Mouse (Mus musculus): ENCODE data around the gene Pcsk2.

Gene Pcsk2

DNA sequence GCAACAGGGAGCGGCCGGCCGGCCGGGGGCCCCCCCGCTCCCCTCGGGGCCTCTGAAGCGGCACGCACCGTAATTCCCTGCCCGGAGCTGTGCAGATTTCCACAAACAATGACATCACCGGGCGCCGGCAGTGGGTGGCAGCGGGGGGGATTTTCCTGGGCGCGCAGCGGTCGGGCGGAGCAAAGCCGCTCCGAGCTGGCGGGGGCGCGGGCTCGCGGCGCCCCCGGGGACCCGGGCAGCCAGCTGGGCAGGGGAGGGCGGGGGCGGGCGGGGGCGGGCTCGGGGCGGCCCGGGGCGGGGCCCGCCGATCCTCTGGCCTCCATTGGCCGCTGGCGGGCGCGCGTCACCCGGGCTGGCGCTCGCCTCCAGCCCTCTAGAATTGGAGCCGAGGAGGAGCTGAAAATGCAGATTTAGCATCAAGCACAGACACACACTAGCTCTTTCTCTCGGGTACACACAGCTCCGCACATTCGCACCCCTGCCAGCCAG lies at the start of gene Pcsk2:
Pcsk2 (plus strand) TSS at position 399 of the 489 bp plus-strand sequence.
- DNase-seq, result peak; percentile 87

DNA sequence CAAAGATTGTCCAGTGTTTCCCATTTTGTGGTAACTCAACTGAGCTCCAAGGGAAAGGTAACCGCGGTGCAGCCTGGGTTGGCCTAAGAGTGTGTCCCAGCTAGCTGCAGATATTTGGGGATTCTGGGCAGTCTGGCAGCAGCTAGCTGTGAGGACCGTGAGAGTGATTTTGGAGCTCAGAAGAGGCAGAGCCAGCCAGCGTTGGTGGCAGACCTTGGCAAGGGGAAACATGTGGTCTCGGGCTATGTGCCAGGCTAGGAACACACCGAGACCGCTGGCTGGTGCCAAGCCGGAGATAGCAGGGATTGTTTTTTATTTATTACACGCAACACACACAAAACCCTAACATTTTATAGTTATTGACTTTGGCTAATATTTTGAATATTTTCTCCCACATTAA lies 45.1 kb upstream of the Pcsk2 start:
- DNase-seq, result peak; percentile 18

DNA sequence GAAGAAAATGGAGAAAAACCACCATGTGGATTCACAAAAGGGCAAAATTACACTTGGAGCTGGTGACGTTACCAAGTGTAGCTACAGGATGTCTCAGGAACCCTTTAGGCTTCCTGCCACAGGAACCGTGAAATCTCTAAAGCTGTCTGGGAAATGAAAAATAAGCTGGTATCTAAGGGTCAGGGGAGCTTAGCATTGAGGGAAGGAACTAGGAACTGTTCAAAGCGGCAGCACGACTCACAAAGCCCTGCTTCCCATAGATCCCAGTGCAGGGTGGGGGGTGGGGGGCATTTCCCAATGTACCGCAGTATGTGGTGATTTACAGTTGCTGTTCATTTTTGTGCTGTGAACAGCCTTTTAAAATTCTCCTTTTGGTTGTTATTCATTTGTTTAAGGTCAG lies 44.2 kb upstream of the Pcsk2 start:
- no peak for DNase-seq

DNA sequence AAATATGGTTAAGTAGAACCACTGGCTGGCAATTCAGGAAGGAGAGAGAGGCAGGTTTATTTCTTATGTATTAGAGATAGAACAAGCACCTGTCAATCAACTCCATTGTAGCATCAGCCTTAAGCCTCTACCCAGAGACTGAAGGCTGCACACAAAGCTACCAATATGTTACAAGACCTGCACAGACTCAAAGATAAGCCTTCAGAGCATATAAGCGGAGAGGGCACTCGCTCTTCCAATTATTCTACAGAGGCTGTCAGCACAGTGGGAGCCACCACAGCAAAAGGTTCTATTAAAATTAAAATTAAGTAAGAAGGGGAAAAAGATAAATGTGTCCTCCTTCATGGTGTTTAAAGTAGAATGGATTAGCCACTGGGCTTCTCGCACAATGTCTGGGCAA lies 43.8 kb upstream of the Pcsk2 start:
- DNase-seq, result no peak

DNA sequence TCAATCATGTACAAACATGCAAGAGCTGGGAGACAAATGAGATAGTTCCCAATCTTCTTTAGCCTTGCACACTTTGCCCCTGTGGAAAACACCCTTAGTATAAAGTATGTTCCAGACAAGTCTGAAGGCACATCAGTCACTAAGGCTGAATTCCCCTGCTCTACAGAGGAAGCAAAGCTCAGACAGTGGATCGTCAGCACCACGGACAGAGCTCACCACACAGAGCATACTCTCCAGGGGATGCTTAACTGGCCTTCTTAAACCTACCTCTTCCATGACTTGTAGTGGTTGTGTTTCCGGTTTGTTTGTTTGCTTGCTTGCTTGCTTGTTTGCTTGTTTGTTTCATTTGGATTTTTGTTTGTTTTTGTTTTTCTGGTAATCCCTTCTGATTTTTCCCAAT lies 9.5 kb upstream of the Pcsk2 start:
- no peak for DNase-seq

DNA sequence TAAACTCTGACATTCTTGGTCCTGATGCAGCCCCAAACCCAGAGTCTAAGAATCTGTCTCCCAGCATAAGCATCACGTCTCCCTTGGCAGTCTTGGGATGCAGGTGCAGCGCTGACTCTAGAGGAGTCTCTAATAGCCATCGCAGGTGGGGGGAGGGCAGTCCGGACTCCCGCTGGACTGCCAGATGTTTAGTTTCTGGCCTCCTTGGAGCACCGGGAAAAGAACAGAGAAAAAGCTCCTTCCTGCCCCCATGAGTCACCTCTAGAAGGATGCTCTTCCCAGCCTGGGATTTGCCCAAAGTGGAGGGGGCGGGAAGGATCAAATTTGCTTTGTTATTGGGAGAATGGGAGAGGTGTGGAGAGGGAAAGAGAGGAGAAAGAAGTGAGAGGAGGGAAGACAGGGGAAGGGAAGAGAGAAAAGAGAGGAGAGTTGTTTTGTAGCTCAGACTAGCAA lies 631 bp upstream of the Pcsk2 start:
- peak; percentile 62 for DNase-seq

DNA sequence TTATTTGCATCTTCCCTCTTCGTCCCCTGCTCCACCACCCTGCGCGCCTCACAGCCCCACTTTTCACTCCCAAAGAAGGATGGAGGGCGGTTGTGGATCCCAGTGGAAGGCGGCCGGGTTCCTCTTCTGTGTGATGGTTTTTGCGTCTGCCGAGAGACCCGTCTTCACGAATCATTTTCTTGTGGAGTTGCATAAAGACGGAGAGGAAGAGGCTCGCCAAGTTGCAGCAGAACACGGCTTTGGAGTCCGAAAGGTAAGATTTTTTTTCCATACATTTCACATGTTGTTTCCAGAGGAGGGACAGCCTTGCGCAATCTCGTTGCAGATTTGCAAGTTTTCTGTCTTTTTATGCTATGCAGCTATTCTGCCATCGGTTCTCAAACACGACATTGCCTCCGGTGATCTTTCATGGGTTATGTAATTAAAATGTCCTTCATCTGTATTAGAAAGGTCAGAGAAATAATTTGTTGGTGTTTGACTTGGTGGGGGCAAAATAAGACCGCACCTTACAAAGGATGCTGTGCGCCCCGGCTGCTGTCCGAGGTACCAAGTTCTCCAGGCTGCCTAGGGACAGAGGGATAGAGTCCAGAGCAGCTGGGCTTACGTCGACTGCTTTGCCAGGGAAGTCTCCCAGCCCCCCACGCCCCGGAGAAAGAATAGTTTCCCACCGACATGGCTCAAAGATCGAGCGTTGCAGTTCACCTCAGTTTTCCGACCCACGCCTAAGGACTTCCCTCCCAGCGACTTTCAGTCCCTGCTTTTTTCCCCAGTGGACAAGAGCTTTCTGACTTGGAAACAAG lies 656 bp downstream of the Pcsk2 start:
- peak; percentile 51 for DNase-seq

DNA sequence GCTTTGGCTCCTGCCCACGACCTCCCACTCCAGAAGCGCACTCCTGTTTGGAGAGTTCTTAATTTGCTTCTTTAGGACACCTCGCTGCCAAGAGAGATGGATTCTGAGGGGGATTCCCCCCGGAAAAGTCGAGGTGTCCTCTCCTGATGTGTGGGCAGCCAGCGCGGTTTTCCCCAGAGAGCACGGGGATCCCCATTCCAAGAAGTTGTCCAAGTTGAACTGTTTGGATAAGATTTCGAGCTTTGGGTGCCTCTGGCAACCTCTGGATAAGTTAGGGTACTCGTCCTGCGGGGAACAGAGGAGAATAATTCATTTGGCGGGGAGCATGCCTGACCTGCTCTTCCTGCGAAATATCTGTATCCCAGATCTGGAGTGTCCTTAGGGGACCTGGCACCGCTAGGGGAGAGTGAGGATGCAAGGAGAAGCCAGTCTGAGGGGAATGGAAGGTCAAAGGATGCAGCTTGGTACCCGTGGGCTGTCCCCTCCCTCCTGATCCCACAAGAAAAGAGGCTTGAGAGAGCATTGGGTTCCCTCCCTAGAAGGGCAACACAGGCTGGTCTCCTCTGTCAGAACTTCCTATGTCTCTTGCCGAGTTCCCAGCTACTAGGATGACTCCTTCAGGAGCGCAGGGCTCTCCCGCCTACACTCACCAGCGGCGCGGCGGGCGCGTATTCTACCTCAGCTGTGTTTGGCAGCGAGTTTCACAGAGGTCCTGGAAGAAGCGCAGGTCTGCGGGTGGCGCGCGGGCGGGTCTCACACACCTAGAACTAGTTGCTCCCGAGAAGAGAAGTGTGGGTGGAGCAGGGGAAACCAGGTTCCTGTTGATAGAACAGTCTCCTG lies 1.5 kb downstream of the Pcsk2 start:
- peak; percentile 40 for DNase-seq

DNA sequence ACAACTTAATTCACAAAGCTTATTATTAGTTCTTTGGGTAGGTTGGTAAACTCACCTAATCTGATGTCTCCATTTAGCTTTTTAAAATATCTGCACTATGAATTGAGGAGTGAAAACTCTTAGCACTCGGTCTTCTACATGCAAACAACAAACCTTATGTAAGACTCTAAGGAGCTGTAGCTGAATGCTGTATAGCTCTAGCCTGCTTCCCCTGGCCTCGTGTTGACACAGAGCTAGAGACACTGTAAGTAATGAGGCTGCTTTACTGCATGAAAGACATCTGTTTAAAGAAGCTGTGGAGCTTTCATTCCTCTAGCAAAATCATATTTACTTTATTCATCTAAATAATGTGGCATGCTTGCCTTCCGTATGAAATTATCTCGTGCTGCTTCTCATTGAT lies 14.4 kb downstream of the Pcsk2 start:
- no peak for DNase-seq

DNA sequence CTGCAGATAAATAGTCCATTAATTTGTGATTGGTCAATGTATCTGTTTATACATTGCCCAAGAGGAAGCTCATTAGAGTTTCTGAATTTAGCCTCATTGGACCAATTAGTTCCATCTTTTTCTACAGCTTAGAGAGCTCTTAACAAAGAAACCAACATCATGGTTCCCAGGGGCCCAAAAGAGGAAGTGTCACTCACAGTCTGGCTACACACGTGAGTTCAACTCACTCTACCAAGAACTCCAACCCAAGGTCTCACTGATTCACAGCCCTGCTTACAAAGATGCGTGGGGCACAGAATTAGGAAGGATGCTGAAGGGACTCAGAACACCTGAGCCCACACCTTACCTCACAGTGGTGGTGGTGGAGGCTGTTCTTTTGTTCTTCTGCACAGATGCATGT lies 19.1 kb downstream of the Pcsk2 start:
- no peak for DNase-seq

DNA sequence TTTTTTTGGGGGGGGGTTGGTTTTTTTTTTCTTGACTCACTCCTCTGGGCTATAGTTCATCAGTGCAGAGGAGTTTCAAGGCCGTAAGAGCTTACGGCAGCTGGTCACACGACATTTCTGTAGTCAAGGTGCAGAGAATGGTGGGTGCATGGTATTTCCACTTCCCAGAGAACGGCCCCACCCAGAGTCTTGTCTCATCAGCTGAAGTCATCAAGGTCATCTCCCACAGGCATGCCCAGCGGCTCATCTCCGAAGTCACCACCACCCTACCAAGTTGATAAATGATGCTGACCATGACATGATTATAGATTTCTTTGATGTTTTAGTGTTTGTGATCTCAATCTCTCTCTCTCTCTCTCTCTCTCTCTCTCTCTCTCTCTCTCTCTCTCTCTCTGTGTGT lies 20.0 kb downstream of the Pcsk2 start:
- DNase-seq, result no peak

DNA sequence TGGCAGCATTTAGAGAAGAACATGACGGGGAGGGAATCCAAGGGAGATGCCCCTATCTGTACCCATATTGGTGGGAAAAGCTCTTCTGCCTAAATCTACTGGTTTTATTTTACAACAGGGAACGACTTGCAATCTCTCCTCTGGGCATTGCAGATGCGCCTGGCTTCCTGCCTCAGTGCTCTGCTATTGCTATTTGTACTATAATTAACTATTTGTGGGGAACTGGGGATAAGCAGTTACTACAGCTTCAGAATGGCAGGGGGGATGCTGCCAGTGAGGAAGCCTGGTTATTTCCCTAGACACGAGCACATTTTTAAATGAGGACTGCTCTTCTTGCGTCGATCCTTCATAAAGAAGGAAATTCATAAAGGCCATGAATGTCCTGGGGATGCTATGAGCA lies 39.4 kb downstream of the Pcsk2 start:
- DNase-seq, result no peak

DNA sequence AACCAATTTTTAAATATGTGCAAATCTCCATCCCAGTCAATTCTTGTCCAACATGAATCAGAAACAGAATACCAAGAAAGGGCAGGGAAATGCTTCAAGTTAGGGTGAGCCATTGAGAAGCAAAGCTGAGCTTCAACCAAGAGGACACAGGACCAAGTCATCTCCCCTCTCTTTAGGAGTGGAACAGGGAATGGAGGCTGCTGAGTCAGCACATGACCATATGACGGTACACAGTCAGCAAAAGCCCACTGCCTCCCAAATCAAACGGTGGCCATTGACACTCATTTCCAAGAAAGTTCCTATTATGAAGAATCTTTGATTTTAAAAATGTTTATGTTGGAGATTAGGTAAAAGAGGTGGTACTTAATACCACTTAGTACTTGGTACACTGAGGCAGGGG lies 44.4 kb downstream of the Pcsk2 start:
- DNase-seq, result no peak

DNA sequence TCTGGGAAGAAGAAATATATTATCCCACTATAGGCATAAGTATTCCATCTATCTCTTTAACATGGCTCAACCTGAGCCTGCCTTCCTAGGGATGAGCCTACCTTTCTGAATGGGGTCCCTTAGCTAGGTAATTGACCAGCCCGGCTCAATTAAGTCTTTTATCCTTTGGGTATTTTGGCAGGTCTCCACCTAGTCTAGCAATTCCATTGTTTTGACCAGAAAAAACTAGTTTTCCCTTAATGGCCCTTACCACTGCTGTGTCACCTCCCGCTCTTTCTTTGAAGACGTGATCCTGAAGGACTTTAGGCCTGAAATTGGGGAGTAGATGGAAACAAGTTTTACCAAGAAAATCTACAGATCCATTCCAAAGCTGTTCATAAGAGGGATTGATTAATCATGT lies 57.1 kb downstream of the Pcsk2 start:
- no peak for DNase-seq

DNA sequence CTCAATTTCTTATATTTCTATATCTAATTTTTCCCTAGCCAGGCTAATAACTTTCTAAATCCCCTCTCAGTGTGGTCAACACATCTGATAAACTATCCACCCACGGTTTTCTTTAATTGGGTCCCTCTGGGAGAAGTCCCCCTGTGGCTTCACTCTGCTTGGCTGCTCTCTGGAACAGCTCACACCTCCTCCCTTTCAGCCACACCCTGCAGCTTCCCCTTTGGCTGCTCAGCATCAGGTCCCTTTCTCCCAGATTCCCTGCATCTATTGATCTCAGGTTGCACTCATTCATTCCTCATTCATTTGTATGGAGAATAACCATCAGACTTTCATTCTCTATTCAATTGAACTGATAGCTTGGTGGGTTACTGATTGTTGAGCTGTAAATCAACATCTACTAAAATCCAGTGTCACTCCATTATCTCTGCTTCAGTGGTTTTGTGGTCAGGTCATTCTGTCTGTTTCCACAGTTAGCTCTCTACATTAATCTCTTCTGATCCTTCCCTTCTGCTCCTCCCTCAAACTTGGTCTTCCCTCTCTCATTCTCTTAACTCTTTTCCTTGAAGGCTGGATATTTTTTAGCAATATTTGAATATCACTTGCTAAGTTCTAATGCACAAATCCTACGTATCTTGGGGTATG lies 58.0 kb downstream of the Pcsk2 start:
- DNase-seq, result no peak

DNA sequence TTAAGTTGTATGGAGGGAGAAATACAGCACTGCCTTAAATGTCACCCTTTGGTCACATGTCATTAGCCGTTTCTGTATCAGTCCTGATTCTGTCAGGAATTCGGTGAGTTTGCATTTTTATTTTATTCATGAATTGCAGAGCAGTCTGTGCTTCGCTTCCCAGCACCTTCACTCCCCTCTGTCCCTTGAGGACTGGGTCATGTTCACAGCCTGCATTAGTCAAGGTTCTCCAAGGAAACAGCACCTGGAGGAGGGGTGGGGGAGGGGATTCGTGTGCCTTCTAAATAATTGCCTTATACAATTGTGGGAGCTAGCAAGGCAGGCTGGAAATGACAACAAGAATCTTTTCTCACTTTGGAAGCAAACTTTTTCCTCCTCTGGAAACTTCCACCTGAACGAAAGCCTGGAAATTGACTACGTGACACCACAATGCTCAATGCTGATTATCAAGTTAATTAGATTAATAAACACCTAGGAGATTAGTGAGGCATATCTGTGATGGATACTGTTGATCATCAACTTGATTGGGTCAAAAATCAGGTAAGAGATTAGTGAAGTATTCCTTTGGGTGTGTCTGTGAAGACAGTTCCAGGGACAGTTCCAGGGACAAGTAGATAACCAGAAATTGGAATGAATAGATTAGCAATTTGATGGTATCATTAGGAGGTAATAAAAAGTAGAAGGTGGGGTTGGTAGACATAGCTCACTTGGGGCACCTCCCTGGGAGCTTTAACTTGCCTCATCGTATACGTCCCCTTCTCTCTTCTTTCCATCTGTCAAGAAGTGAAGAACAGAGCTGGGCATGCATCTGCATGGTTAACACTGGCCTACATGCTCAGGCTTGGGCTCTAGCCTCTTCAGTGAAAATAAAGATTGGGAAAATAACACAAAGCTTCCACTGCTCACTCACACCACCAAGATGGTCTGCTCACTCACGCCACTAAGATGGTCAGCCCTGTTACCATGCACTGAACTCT lies 64.7 kb downstream of the Pcsk2 start:
- DNase-seq, result no peak

DNA sequence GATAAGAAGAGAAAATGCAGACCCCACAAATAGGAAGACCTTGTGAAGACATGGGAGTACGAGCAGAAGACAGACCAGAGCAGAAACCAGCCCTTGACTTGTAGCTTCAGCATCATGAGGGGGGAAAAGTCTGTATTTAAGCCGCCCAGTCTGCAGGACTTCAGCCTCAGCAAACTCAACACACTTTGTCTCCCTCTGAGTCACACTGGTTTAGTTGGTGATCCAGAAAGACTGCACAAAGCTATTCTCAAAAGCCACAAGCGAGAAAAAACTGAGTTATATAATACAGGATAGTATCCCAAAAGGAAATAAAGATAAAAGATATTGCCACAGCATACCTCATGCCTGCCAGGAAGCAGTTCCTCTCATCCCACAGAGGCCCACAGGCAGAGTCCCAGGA lies 67.5 kb downstream of the Pcsk2 start:
- no peak for DNase-seq

DNA sequence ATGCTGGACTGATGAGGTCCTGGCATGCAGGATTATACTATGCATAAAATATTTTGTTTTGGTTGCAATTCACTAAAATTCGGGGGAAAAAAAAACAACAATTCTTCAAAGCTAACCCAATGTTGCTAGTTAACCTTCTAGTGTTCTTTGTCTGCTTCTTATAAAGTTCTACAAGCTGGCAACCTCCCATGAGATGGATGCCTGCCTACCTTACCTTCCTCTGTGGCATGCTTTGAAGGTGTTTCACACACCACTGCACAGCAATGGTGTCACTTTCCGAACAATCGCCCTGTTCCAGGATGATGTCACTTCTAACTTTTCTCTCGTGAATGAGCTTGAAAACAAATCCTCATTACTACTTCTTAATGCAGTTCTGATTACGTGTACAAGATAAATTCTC lies 68.8 kb downstream of the Pcsk2 start:
- no peak for DNase-seq

DNA sequence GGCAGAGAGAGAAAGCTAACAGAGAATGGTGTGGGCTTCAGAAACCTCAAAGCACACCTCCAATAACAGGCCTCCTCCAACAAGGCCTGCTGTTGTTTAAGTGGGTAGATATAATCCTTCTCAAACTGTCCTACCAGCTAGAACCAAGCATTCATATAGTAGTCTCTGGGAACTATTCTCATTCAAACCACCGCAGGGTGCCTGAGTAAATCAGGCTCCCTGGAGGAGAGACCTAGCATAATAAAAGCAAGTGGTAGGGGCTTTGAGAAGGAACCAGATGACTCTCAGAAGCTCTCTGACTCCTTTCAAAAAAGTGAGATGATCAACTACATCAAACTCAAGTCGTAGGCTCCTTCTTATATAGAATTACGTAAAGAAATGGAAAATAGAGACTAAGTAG lies 75.0 kb downstream of the Pcsk2 start:
- no peak for DNase-seq

DNA sequence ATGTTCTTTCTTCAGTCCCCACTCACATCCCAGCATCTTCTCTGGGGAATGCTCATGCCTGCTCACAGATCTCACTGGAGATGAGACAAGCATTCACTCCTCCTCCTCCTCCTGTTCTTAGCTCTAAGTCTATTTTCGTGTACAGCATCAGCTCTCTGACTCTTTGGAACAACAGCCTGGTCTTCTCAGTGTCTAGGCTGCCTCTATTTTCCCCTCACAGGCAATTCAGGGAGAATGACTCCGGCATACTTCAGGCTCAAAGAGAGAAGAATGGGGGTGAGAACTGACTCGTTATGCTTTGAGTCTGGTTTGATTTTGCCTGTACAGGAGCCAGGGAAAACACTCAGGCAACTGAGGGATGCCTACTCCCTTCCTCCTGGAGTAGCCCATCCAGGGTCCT lies 78.0 kb downstream of the Pcsk2 start:
- no peak for DNase-seq

DNA sequence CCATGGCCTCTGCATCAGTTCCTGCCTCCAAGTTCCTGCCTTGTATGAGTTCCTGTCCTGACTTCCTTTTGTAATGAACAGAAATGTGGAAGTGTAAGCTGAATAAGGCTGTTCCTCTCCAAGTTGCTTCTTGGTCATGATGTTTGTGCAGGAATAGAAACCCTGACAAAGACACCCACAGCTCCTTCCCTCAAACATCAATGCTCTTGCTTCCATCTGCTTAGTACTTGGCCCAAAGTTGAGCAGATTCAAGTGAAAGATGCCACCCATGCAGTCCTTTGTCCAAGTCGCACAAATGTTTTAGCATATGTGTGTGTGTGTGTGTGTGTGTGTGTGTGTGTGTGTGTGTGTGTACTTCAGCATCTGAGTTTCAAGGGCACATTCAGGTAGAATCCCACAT lies 97.3 kb downstream of the Pcsk2 start:
- no peak for DNase-seq

DNA sequence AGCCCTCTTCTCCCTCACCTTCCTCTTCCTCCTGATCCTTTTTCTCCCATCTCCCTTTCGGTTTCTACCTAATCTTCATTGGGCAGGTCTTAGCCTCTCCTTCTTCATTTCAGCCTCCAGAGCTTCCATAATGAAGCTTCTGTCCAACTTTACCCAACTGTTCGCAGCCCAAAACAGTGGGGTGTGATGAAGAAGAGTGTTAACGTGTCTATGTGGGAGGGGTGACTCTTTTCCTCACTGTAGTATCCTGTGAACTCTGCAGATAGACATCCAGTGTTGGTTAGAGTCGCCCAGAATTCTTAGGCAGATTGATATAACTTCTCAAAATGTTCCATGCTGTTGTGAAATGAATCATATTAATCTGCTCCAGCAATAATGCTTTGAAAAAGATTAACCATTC lies 98.4 kb downstream of the Pcsk2 start:
- no peak for DNase-seq
